Mouse (Mus musculus) inflammation-experienced regulatory T-cells, adult 6 months (primary cell): ENCODE measurements around the gene Mapk1ip1l. TPM values are rescaled to one million over a fixed set of nuclear protein-coding genes. Genes with fewer than 3 reads are reported as not detected.

Source experiments
- ATAC-seq: one replicate; pipeline ENCODE4 v1.8.0; 2017
- polyA plus RNA-seq, 3 experiments: library from polyadenylated mRNA; unstranded; fragments of 100-300 nt; shearing (Covaris generic); gene quantifications; one replicate each; pipeline ENCODE4 v1.2.1; 2017

Gene Mapk1ip1l
- polyA plus RNA-seq, result 10 to 100 TPM; 45.2 to 52.2 (median 49.0) TPM

DNA sequence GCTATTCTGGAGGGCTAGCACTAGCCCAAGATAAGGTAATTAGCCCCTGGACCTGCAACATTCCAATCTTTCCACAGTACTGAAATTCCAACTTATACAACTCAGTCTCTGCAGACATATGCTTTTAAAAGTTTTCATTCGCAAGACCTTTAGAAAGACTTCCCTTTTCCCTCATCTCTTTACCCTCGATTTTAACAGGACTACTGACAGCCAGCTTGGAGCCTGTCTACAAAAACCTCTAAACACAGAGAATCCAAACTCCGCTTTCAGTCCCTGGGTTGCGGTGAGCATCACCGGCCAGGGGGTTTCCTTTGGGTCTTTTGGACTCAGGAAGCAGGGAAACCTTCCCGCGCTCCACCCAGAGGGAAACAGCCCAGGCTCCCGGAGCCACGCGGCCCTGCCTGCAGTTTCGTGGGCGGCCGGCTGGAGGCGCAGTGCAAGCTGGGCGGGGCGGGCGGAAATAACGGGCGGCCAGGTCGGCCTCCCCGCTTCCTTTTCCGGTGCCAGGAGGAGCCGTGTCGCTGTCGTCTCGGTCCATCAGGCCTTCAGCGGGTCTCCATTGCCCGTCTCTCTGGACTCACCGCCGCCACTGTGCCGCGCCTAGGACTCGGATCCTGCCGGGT lies at the start of gene Mapk1ip1l:
Gene Mapk1ip1l (plus strand): TSS at position 482 of the 623 bp plus-strand sequence.
- peak; percentile 89 for ATAC-seq

DNA sequence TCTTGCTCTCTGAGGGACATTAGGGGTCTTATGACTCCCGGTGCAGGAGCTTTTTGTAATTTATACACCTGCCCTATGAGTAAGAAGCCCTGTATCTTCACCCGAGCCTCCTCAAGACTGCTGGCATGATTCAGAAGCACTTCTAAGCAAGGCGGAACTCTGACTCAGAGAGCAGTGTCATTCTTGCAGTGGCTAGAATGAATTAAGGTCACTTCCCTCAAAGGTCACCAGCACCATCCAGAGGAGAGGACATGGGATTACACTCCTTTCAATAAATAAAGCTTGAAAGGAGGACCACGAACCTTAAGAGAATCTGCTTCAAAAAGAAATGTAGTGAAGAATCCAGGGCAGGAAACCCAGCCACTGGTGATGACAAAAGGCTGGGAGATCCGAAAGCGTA lies 48.2 kb upstream of the Mapk1ip1l start:
- no peak for ATAC-seq

DNA sequence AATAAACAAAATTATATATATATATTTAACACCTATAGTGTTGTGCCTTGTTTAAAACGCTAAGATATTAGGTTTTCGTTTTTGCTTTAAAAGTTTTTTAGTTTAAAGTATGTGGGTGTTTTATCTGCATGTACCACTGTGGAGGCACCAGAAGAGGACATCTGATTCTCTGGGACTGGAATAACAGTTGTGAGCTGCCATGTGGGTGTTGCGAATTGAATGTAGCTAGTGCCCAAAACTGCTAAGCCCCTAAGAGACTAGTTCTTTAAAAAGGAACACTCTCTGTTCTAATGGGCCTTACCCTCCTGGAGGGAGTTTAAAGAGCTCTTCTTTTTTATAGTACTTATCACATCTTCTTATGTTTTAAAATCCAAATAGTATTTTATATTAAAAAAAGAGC lies 33.2 kb upstream of the Mapk1ip1l start:
- ATAC-seq, result no peak

DNA sequence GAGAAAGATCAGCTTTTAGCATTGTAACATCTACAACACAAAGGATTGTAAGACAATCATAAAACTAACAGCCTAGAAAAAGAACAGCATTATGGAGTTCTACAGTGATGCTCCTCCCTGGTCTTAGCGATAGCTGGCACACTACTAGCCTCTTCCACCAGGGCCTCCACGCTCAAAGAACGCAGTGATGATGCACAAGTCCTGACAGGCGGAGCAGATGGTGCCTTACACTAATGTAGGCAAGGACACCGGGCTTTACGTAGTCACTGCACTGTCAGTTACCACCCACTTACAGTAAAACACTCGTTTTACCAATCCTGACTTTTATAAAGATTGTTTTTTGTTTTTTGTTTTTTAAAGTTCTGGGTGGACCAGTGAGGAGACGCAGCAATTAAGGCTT lies 32.2 kb upstream of the Mapk1ip1l start:
- ATAC-seq, result no peak

DNA sequence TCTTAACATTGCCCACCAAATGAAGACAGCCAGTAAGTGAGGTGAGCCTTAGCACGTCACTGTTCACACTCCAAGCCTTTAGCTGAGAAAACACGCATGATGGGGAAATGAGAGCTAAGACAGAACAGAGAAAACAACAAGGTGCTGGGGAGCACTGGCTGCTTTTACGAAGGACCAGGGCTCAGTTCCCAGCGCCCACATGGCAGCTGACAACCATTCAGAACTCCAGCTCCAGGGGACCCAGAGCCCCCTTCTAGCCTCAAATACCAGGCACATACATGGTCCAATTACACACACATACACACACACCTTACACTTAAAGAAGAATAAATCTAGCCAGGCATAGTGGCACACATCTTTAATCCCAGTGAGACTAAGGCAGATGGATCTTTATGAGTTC lies 29.0 kb upstream of the Mapk1ip1l start:
- no peak for ATAC-seq

DNA sequence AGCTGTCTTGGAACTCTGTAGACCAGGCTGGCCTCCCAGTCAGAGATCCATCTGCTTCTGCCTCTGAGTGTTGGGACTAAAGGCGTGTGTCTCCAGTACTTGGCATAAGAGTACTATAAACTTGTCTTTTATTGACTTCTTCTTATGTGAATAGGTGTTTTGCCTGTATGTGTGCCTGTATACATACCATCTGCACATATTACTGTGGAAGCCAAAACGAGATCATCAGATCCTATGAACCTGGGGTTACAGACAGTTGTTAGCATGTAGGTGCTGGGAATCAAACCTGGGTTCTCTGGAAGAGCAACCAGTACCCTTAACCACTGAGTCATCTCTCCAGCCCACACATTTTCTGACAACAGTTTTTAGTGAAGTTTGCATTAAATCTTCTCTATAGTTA lies 28.4 kb upstream of the Mapk1ip1l start:
- ATAC-seq, result no peak

DNA sequence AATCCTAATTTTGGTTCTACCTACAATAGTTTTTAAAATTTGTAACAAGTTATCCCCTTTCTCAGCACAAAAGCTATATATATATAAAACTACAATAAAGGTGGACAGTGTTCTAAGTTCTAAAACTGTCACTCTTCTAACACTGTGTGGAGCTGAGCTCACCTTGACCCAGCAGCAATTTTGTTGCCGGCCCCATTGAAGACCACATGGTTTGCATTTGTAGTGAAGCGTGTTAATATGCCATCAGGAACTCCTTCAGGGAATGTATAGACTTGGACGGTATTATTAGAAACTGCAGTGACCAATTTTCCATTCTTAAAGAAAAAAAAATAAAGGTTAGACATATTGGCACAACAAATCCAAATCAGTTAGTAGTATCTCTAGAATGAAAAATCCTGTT lies 24.3 kb upstream of the Mapk1ip1l start:
- no peak for ATAC-seq

DNA sequence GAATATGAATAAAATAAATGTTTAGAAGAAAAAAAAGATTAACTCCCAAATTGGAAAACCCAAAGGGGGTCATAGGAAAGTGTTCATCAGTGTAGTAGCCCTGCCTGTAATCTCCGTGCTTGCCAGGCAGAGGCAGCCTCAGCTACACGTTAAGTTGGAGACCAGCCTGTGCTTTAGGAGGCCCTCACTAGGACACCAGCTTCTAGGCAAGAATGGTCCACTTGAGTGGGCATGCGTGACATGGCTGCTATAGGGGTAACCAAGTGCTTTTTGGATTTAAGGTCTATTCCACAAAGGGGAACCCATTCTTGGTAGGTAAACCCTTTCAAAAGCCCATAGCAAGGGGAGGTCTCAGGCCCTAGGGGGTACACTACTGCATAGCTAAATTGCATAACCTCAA lies 22.6 kb upstream of the Mapk1ip1l start:
- no peak for ATAC-seq

DNA sequence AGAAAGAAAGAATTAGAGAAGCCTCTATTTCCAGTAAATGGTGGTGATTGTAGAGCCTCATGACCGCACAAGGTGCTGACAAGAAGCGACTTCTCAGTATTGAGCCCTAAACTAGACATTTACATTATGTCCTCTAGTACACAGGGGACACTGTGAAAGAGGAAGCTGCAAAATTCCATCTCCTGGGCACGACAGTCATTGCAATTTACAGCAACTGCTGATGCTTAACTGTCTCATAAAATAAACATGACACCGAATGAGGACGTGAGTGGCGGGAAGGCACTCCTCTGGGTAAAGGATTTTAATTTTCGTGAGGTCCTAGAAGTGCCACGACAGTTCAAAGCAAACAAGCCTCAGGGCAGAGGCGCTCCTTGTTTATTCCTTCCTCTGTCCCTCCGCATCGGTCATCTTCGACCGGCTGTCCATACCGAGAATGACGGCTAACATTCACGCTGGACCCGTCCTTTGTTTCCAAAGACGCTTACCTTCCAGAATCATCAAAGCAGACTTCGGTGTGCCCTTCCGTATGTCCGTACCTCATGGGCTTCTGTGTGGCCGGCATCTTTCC lies 21.9 kb upstream of the Mapk1ip1l start:
- peak; percentile 8 for ATAC-seq

DNA sequence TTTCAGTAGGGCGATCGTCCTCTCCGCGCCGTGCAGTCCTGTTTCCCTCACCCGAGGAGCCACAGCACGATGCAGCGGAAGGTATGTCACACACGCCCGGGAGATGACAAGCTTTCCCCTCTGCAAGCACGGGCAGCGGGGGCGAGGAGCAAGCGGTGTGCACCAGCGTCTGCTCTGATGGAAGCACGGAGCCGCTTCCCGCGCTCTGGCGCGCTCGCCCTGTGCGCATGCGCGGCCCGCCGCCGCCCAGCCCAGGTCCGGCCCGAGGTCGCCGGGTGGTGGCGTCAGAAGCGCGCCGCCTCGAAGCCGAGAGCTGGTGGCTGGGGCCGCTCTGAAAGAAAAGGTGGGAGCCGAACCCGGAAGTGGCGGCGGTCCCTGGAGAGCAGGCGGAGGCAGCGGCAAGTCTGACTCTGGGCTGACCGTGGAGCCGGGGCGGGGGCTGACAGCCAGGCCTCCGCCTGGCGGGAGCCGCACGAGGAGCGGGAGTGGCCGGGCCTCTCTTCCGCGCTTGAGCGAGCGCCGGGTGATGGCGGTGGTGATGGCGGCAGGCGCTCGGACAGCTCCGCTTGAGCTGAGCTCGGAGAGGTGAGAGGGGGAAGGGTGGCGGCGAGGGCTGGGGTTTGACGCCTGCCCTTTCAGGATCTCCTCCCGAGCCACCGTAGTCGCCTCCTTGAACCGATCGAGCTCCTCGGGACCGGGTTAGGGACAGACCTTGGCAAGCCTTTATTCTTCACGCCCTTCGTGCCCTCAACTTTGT lies 21.3 kb upstream of the Mapk1ip1l start, which contains the start of the genes Wdhd1 and Socs4:
Gene Wdhd1 (minus strand): TSS at position 221 of the 757 bp plus-strand sequence.
Gene Socs4 (plus strand): TSS at position 295 of the 757 bp plus-strand sequence.
- ATAC-seq, result peak; percentile 87

DNA sequence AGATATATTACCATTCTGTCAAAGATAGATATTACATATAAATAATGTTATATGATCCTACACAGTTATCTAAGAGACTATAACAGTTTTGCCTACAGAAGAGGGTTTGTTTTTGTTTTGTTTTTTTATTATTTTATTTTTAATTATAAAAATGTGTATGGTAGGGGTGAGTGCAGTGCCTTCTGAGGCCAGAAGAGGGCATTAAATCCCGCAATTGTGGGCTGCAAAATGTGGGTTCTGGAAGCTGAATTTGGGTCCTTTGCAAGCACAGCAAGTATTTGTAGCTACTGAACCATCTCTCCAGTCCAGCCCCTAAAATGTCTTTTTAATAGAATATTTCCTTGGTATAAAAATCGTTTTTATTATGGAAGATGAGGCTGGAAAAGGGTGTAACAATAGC lies 19.0 kb upstream of the Mapk1ip1l start:
- ATAC-seq, result no peak

DNA sequence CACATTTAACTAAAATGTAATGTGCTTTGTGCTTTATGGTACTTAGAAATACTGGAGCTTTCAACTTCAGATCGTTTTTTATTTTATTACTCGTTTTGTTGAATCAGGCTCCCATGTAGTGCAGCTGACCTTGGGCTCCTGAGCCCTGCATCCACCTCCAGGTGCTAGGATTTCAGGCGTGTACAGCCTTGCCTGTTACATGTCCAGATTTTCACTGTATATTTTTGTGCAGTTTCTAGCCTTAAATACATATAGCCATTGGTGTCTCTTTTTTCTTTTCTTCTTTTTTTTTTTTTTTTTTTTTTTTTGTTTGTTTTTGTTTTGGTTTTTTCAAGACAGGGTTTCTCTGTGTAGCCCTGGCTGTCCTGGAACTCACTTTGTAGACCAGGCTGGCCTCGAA lies 16.5 kb upstream of the Mapk1ip1l start:
- no peak for ATAC-seq

DNA sequence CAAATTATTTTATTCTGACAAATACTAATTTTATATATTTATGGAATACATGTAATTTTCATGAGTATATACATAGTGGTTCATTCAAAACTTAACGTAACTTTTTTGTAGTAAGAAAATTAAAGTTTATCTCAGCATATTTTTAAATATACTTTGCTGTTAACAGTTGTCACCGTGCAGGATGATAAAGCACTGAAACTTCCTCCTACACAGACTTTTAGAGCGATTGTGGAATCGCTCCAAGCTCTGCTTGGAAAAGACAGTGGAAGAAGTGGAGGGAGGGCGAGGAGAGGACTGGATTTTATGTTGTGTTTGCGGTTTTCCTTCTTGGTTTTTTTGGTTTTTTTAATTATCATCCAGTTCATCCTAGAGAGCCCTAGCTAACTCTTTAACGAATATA lies 14.5 kb upstream of the Mapk1ip1l start:
- ATAC-seq, result no peak

DNA sequence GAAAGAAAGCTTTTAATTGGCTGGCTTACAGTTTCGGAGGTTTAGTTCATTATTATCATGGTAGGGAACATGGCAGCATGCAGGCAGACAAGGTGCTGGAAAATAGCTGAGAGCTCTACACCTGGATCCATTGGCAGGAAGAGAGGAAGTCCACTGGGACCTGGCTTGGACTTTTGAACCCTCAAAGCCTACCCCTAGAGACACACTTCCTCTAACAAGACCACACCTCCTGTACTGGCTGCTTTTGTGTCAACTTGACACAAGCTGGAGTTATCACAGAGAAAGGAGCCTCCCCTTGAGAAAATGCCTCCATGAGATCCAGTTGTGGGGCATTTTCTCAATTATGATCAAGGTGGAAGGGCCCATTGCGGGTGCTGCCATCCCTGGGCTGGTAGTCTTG lies 12.8 kb upstream of the Mapk1ip1l start:
- ATAC-seq, result no peak

DNA sequence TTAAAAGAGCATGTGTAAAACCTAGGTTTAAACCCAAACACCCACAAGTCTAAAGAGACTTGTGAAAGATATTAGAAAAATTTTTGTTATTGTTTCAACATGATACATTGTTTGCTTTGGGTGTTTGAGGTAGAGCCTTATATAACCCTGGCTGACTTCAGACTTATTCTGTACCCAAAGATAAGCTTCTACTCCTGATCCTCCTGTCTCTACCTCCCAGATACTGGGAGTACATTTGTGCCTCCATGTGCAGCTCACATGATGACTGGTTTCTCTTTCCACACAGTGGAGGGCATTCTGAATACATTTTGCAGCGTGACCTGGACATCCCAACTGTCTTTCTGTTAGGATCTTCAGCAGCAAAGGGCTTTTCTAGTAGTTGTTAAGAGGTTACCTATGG lies 11.9 kb upstream of the Mapk1ip1l start:
- ATAC-seq, result no peak

DNA sequence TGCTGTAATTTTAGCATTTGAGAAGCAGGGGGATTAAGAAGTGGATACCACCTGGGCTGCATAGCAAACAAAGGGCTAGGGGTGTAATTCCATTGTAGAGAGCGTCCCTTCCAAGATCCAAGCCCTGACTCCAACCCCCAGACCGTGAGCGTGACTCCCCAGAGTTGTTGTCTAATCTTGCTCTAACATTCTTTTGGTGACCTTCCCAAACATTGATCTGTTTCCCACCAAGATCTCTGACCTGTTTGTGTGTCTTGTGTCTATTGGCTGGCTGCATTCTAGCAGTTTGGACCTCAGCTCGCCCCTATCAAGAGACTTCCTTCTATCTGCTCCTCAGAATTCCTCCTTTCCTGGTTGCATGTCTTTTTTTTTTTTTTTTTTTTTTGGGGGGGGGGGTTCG lies 11.0 kb upstream of the Mapk1ip1l start:
- ATAC-seq, result no peak

DNA sequence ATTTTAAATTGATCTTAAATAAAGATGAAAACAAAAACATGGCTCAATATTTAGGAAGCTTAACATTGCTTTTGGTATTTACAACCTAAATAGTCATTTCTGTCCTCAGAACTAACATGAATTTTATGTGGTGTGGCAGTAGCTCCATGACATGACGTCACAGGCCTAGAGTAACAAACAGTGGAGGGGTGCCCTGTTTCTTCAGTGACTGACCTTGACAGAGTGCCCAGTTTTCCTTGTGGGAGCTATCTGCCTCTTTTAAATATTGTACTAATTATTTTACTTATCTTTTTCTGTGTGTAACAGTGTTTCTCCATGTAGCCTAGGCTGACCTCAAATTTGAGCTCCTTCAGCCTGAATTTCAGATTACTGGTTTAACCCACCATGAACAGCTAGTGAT lies 6.3 kb upstream of the Mapk1ip1l start:
- ATAC-seq, result no peak

DNA sequence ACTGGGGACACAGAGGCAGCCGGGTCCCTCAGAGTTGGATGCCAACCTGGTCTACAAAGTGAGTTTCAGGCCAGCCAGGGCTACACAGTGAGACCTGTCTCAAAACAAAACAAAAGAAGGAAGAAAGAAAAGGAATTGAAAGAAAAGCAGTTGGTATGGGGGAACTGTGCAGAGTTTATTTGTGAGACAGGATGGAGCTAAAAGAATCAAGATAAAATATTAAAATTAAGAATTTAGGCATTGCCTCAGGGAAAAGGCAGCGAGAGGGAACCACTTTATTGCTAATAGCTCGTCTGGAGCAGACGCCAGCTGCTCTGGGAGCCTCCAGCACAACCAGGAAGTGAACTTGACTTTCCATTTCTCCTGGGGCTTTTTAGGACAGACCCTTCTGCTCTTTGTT lies 3.9 kb upstream of the Mapk1ip1l start:
- ATAC-seq, result no peak

DNA sequence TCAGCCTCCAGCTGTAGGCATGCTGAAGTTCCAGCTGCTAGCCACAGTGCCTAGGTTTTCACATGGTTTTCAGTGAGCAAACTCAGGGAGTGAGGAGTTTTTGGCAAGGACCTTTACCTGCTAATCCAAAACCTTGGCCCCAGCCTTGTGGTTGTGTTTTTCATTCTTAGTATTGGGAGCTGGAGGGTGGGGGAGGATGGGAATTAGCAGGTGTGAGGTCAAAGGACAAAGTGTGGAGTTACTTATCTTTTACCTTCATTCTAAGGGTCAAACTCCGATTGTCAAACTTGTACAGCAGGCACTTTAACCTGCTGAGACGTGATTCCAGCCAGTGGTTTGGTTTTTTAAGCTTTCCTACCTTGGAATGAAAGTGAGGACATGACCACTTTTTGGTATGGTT lies 1.8 kb upstream of the Mapk1ip1l start:
- ATAC-seq, result no peak

DNA sequence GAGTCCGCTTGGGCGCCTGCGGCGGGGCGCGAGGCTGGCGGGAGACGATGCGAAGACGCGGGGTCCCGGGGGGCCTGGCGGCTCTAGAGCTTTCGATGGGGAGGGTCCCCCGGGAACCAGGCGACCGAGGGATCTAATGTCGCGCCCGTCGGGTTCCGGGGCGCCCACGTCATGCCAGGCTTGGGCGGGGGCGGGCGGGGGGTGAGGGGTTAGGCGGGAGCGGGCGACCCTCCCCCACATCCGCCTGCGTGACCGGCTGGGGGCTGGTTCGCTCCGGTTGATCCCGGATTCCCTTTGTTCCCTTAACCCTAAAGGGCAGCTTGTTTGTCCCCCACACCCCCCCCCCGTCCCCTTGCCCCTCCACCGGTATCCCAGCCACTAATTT lies 334 bp downstream of the Mapk1ip1l start:
- peak; percentile 23 for ATAC-seq

DNA sequence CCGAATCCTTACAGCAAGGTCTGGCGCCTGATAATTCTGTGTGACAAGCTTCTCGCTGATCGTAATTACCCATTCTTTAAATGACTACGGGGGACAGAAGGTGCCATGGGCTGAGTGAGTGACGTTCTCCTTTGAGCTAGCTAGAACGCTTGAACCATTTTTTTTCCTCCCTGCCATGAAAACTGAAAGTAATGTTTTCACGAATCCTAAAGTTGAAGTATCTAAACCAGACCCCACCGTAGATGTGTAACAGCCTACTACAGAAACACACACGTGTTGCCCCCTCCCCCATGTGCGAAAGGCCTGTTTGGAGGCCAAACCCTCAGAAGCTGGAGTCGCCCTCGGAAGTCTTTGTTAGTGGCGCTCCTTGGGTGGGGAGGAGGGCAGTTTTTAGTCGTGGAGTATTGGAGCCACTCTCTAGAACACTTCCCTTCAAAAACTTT lies 774 bp downstream of the Mapk1ip1l start:
- ATAC-seq, result peak; percentile 51

DNA sequence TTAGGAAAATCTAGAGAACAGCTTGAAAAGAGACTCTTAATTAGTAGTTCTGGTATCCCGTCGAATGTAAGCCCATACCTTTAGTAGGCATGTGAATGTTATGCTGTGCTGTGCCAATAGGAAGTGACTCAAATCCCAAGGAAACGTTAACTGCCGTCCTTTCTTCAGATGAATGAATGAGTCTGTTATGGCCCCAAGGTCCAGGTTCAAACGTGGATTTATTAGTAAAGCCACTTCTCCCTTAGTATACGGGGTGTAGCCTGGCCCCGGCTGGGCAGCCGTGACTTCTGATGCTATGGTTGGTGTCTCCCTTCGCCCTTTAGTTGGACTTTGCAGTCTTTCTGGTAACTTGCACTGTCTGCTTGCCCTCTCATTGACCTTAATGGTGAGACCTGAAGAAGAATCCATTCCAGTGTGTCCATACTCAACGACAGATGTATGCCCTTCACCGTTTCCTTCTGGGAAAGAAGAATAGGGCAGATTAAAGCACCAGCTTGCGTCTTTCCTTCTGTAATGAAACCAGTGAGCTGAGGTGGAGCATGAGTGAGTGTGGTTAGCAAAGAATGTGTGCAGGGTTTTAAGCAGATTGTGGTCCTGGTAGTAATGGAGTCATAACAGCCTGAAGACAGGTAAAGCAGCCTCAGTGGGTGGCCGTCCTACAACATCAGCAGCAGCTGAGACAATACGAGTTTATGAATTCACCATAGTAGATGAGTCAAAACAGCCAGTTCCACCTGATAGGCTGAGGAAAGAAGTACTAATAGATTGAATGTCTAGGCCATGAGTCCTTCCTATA lies 5.0 kb downstream of the Mapk1ip1l start:
- no peak for ATAC-seq

DNA sequence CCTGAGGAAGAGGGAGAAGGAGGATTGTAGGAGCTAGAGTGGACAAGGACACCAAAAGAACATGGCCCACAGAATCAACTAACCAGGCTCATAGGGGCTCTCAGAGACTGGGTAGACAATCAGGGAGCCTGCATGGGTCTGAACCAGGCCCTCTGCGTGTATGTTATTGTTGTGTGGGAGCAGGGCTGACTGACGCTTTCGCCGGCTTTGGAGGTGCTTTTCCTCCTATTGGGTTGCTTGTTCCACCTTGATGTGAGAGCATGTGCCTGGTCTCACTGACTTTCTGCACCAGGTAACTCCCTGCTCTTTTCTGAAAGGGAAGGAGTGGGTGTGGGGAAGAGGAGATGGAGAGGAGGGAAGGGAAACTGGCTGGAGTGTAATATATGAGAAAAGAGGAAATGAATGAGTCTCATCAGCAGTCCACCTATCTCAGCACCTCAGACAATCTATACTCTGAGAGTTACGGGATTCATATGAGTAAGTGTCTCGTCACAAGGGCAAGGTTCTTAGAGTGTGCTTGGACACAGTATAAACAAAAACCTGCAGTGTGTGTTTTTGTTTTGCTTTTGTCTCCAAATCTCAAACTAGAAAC lies 6.8 kb downstream of the Mapk1ip1l start:
- no peak for ATAC-seq
